Mouse (Mus musculus) lung, postnatal 0 days (tissue): ENCODE measurements around the gene Abhd6. TPM values are rescaled to one million over a fixed set of nuclear protein-coding genes. Genes with fewer than 3 reads are reported as not detected.

Source experiments
- ATAC-seq: fragments of 200-750 bp; cut with Nextera tagmentation; 2 replicates; pipeline ENCODE4 v1.8.0; 2017; ENCODE audit warnings: moderate library complexity
- DNase-seq: peaks from one replicate; pipeline ENCODE4 v3.0.0-alpha.2; 2016; ENCODE audit warnings: low spot score
- H3K27ac ChIP-seq: fragments of 300-500 bp; sonication (generic); 2 replicates; pipeline ENCODE4 v1.5.1; 2014; ENCODE audit warnings: antibody characterized with exemption, mild to moderate bottlenecking, low read length, mixed read lengths
- H3K27me3 ChIP-seq: fragments of 300-500 bp; sonication (generic); replicated peaks from 2 replicates; pipeline ENCODE4 v1.6.1; 2014; ENCODE audit warnings: low read length, mixed read lengths; ENCODE audit not compliant: insufficient read depth
- H3K36me3 ChIP-seq: fragments of 300-500 bp; sonication (generic); 2 replicates; pipeline ENCODE4 v1.6.1; 2014; ENCODE audit warnings: low read length, mixed read lengths; ENCODE audit not compliant: insufficient read depth
- H3K4me1 ChIP-seq: fragments of 300-500 bp; sonication (generic); 2 replicates; pipeline ENCODE4 v1.6.1; 2014; ENCODE audit warnings: antibody characterized with exemption, low read depth, low read length, mixed read lengths; ENCODE audit not compliant: insufficient read depth
- H3K4me2 ChIP-seq: fragments of 300-500 bp; sonication (generic); replicated peaks from 2 replicates; pipeline ENCODE4 v1.6.1; 2014; ENCODE audit warnings: low read depth, mild to moderate bottlenecking, low read length, moderate library complexity, mixed read lengths
- H3K4me3 ChIP-seq: fragments of 300-500 bp; sonication (generic); 2 replicates; pipeline ENCODE4 v1.5.1; 2014; ENCODE audit warnings: low read depth, low read length
- H3K9ac ChIP-seq: fragments of 300-500 bp; sonication (generic); replicated peaks from 2 replicates; pipeline ENCODE4 v1.6.1; 2014; ENCODE audit warnings: low read depth, mild to moderate bottlenecking
- H3K9me3 ChIP-seq: fragments of 300-500 bp; sonication (generic); 2 replicates; pipeline ENCODE4 v1.6.1; 2016; ENCODE audit warnings: low read length, mixed read lengths
- CTCF ChIP-seq: IDR thresholded peaks from 2 replicates; pipeline ENCODE4 v1.5.1; 2016; ENCODE audit warnings: antibody characterized with exemption, mild to moderate bottlenecking
- EP300 ChIP-seq: IDR thresholded peaks from 2 replicates; pipeline ENCODE4 v1.6.1; 2016; ENCODE audit warnings: antibody characterized with exemption, mild to moderate bottlenecking, control low read depth
- WGBS: fragments of 180-500 bp; shearing (Covaris S2); extraction: QIAGEN DNeasy Blood & Tissue Kit; methylation state at CpG from one replicate; pipeline ENCODE4 v1.1.7; 2014; 5-methylcytosine and 5-hydroxymethylcytosine counted together
- polyA plus RNA-seq: library from polyadenylated mRNA; unstranded; fragments of >200 nt; fragmentation: Nextera tagmentation; extraction: Ambion mirVana; gene quantifications from 2 replicates; pipeline ENCODE4 v1.2.1, GENCODE M21; 2015

Gene Abhd6
- 10.8 and 11.9 TPM in 2 replicates for polyA plus RNA-seq

- no peaks in the 10 kb centered on the region for H3K9me3 ChIP-seq
- H3K9ac ChIP-seq, result peak within 1 kb of the TSS; percentile 8; the same call in 1 of the 2 replicates
- ATAC-seq, result peak; percentile 91
- H3K27me3 ChIP-seq, result 0 out of 2 replicates have a peak, but pooled peaks cover 8% of the 10 kb centered on the region
- H3K27ac ChIP-seq, result no peak within 1 kb of the TSS
- no peaks in the 10 kb centered on the region for H3K36me3 ChIP-seq
- DNase-seq, result peak; percentile 86
- H3K4me2 ChIP-seq, result peak within 1 kb of the TSS; percentile 88
- H3K4me1 ChIP-seq, result peaks cover 3% of the 10 kb centered on the region; the same call in 1 of the 2 replicates
- TF ChIP-seq CTCF (no peak), EP300 (no peak)
- H3K4me3 ChIP-seq, result peak within 1 kb of the TSS; percentile 43
- WGBS, result 1% methylated on average over 38 of the region's 38 CpGs
Observed at GRCm38 (mm10) chr14:8002432-8003092, at the start of gene Abhd6. Gene Abhd6 (plus strand): TSS chr14:8002902.

- Histone ChIP-seq H3K9me3 (no peaks in the 10 kb centered on the region), H3K4me1 (peaks cover 4% of the 10 kb centered on the region; the same call in 1 of the 2 replicates), H3K4me2 (no peak overlapping the region), H3K27me3 (no peaks in the 10 kb centered on the region), H3K27ac (peak overlapping the region; percentile 45), H3K9ac (no peak overlapping the region), H3K4me3 (no peak overlapping the region), H3K36me3 (no peaks in the 10 kb centered on the region; the same call in 1 of the 2 replicates)
- DNase-seq, result peak; percentile 42
- 34% methylated on average over 6 of the region's 6 CpGs for WGBS
- TF ChIP-seq EP300 (no peak), CTCF (no peak)
- peak; percentile 45 for ATAC-seq
Observed at GRCm38 (mm10) chr14:7954071-7954471, 48.6 kb upstream of the Abhd6 start.

GRCm38 (mm10) chr14:7956427-7956826 lies 46.3 kb upstream of the Abhd6 start:
- ATAC-seq (no peak), DNase-seq (no peak)
- Histone ChIP-seq H3K27ac (no peak overlapping the region), H3K27me3 (no peaks in the 10 kb centered on the region), H3K4me3 (no peak overlapping the region), H3K4me1 (peaks cover 4% of the 10 kb centered on the region; the same call in 1 of the 2 replicates), H3K9ac (no peak overlapping the region), H3K9me3 (no peaks in the 10 kb centered on the region), H3K4me2 (no peak overlapping the region), H3K36me3 (no peaks in the 10 kb centered on the region; the same call in 1 of the 2 replicates)
- TF ChIP-seq EP300, result no peak
- TF ChIP-seq CTCF, result no peak
- 64% methylated on average over 10 of the region's 10 CpGs for WGBS

GRCm38 (mm10) chr14:7957049-7957448 lies 45.7 kb upstream of the Abhd6 start, which contains the start of gene Gm45521:
Gene Gm45521 (plus strand): TSS chr14:7957288.
- TF ChIP-seq CTCF, result no peak
- no peak for TF ChIP-seq EP300
- Histone ChIP-seq H3K9me3 (no peaks in the 10 kb centered on the region), H3K4me1 (peaks cover 4% of the 10 kb centered on the region; the same call in 1 of the 2 replicates), H3K4me2 (no peak within 1 kb of the TSS), H3K27me3 (no peaks in the 10 kb centered on the region), H3K9ac (no peak within 1 kb of the TSS), H3K36me3 (no peaks in the 10 kb centered on the region; the same call in 1 of the 2 replicates), H3K4me3 (no peak within 1 kb of the TSS), H3K27ac (no peak within 1 kb of the TSS)
- ATAC-seq (no peak), DNase-seq (no peak)
- 47% methylated on average over 9 of the region's 9 CpGs for WGBS

- no peak for TF ChIP-seq EP300
- peak; percentile 70 for TF ChIP-seq CTCF
- H3K27me3 ChIP-seq, result no peaks in the 10 kb centered on the region
- 0 out of 2 replicates have a peak, but pooled peaks have one; percentile 19 for ATAC-seq
- H3K4me1 ChIP-seq, result no peaks in the 10 kb centered on the region
- H3K4me2 ChIP-seq, result no peak overlapping the region
- H3K27ac ChIP-seq, result no peak overlapping the region
- H3K4me3 ChIP-seq, result no peak overlapping the region
- H3K9ac ChIP-seq, result no peak overlapping the region
- DNase-seq, result no peak
- no peaks in the 10 kb centered on the region for H3K9me3 ChIP-seq
- no peaks in the 10 kb centered on the region for H3K36me3 ChIP-seq
- WGBS, result 61% methylated on average over 11 of the region's 11 CpGs
Observed at GRCm38 (mm10) chr14:7960616-7961015, 42.1 kb upstream of the Abhd6 start.

- Histone ChIP-seq H3K9me3 (no peaks in the 10 kb centered on the region), H3K4me1 (no peaks in the 10 kb centered on the region)
- DNase-seq, result peak; percentile 19
Observed at GRCm38 (mm10) chr14:7961714-7962113, 41.0 kb upstream of the Abhd6 start.

More at GRCm38 (mm10) chr14:7961714-7962113, 41.0 kb upstream of the Abhd6 start:
- WGBS, result 25% methylated on average over 5 of the region's 5 CpGs
- Histone ChIP-seq H3K27ac (no peak overlapping the region), H3K4me3 (no peak overlapping the region), H3K36me3 (no peaks in the 10 kb centered on the region), H3K4me2 (no peak overlapping the region), H3K9ac (no peak overlapping the region), H3K27me3 (no peaks in the 10 kb centered on the region)
- TF ChIP-seq CTCF (no peak), EP300 (no peak)
- ATAC-seq, result peak; percentile 32; the same call in 1 of the 2 replicates
